Mouse (Mus musculus) neural tube, embryonic 14.5 days (tissue): ENCODE data around the gene Slain1. TPM values are rescaled to one million over a fixed set of nuclear protein-coding genes. Genes with fewer than 3 reads are reported as not detected.
"Not testable (repeated sequence)": the region's sequence is repeated elsewhere in the genome, so short reads cannot be mapped to it uniquely, and the experiment has no call there.

ENCODE experiments used
- ATAC-seq: fragments of 200-750 bp; cut with Nextera tagmentation; 2 replicates; pipeline ENCODE4 v1.8.0; 2017; ENCODE audit warnings: low read depth, mild to moderate bottlenecking, moderate TSS enrichment, moderate library complexity
- H3K27ac ChIP-seq: fragments of 300-500 bp; sonication (generic); 2 replicates; pipeline ENCODE4 v1.5.1; 2014; ENCODE audit warnings: low read depth, mild to moderate bottlenecking, control low read depth, low read length, moderate library complexity, mixed read lengths
- H3K27me3 ChIP-seq: fragments of 300-500 bp; sonication (generic); 2 replicates; pipeline ENCODE4 v1.6.1; 2014; ENCODE audit warnings: low read length; ENCODE audit not compliant: control insufficient read depth, insufficient read depth
- H3K36me3 ChIP-seq: fragments of 300-500 bp; sonication (generic); 2 replicates; pipeline ENCODE4 v1.6.1; 2014; ENCODE audit warnings: low read length, mixed read lengths; ENCODE audit not compliant: control insufficient read depth, insufficient read depth
- H3K4me1 ChIP-seq: fragments of 300-500 bp; sonication (generic); 2 replicates; pipeline ENCODE4 v1.6.1; 2014; ENCODE audit warnings: low read length; ENCODE audit not compliant: control insufficient read depth, insufficient read depth
- H3K4me2 ChIP-seq: fragments of 300-500 bp; sonication (generic); 2 replicates; pipeline ENCODE4 v1.6.1; 2014; ENCODE audit warnings: mild to moderate bottlenecking, low read depth, low read length, control low read depth
- H3K4me3 ChIP-seq: fragments of 300-500 bp; sonication (generic); 2 replicates; pipeline ENCODE4 v1.5.1; 2014; ENCODE audit warnings: low read depth, low read length, control low read depth, mixed read lengths
- H3K9ac ChIP-seq: fragments of 300-500 bp; sonication (generic); replicated peaks from 2 replicates; pipeline ENCODE4 v1.6.1; 2014; ENCODE audit warnings: low read depth, mild to moderate bottlenecking, control low read depth, low read length, mixed read lengths
- H3K9me3 ChIP-seq: fragments of 300-500 bp; sonication (generic); 2 replicates; pipeline ENCODE4 v1.6.1; 2016; ENCODE audit warnings: low read length; ENCODE audit not compliant: control insufficient read depth
- WGBS: fragments of 180-500 bp; shearing (Covaris S2); extraction: QIAGEN DNeasy Blood & Tissue Kit; methylation state at CpG from one replicate; pipeline ENCODE4 v1.1.7; 2014; 5-methylcytosine and 5-hydroxymethylcytosine counted together
- microRNA-seq: library from miRNA; unstranded; fragments of <30 nt; microRNA quantifications from one replicate; pipeline ENCODE4, GENCODE M21; 2016
- polyA plus RNA-seq: library from polyadenylated mRNA; unstranded; fragments of >200 nt; fragmentation: Nextera tagmentation; extraction: Ambion mirVana; gene quantifications from 2 replicates; pipeline ENCODE4 v1.2.1, GENCODE M21; 2014

The Slain1 gene
- polyA plus RNA-seq, 1 experiment from 2014 or later: 23.7 TPM

- not testable (repeated sequence) for ATAC-seq, H3K9me3 ChIP-seq, H3K4me3 ChIP-seq, H3K4me2 ChIP-seq, H3K4me1 ChIP-seq, H3K27me3 ChIP-seq, H3K9ac ChIP-seq, H3K36me3 ChIP-seq, H3K27ac ChIP-seq
- whole genome bisulfite sequencing: 96% methylated on average over 4 of the region's 4 CpGs
Measured at GRCm38 (mm10) chr14:103750638-103751037, 100.6 kb downstream of the Slain1 start.

GRCm38 (mm10) chr14:103751384-103751783 lies 101.4 kb downstream of the Slain1 start:
- no peak for ATAC-seq
- no peaks in the 10 kb centered on the region for H3K9me3 ChIP-seq
- no peak overlapping the region for H3K27ac ChIP-seq
- no peaks in the 10 kb centered on the region for H3K36me3 ChIP-seq
- no peaks in the 10 kb centered on the region for H3K27me3 ChIP-seq
- no peak overlapping the region for H3K4me3 ChIP-seq
- no peaks in the 10 kb centered on the region for H3K4me1 ChIP-seq
- H3K9ac ChIP-seq: no peak overlapping the region
- no peak overlapping the region for H3K4me2 ChIP-seq

GRCm38 (mm10) chr14:103752773-103753172 lies 102.7 kb downstream of the Slain1 start:
- H3K36me3 ChIP-seq: no peaks in the 10 kb centered on the region

GRCm38 (mm10) chr14:103754041-103754440 lies 104.0 kb downstream of the Slain1 start:
- H3K9me3 ChIP-seq: no peaks in the 10 kb centered on the region
- no peak overlapping the region for H3K4me3 ChIP-seq
- 74% methylated on average over 7 of the region's 7 CpGs for WGBS
- no peak overlapping the region for H3K27ac ChIP-seq
- H3K9ac ChIP-seq: no peak overlapping the region
- no peaks in the 10 kb centered on the region for H3K27me3 ChIP-seq
- no peak for ATAC-seq
- H3K4me2 ChIP-seq: no peak overlapping the region
- H3K4me1 ChIP-seq: no peaks in the 10 kb centered on the region
- H3K36me3 ChIP-seq: no peaks in the 10 kb centered on the region

More at GRCm38 (mm10) chr14:103752773-103753172, 102.7 kb downstream of the Slain1 start:
- Histone ChIP-seq H3K4me1 (no peaks in the 10 kb centered on the region), H3K27me3 (no peaks in the 10 kb centered on the region), H3K9me3 (no peaks in the 10 kb centered on the region), H3K9ac (no peak overlapping the region), H3K4me3 (no peak overlapping the region), H3K27ac (no peak overlapping the region), H3K4me2 (no peak overlapping the region)
- WGBS: 81% methylated on average over 7 of the region's 7 CpGs
- no peak for ATAC-seq

GRCm38 (mm10) chr14:103754465-103754864 lies 104.4 kb downstream of the Slain1 start:
- no peak overlapping the region for H3K27ac ChIP-seq
- H3K27me3 ChIP-seq: no peaks in the 10 kb centered on the region
- no peak overlapping the region for H3K4me2 ChIP-seq
- no peak overlapping the region for H3K4me3 ChIP-seq
- no peaks in the 10 kb centered on the region for H3K36me3 ChIP-seq
- no peak overlapping the region for H3K9ac ChIP-seq
- no peaks in the 10 kb centered on the region for H3K9me3 ChIP-seq
- H3K4me1 ChIP-seq: no peaks in the 10 kb centered on the region
- no peak for ATAC-seq
- 80% methylated on average over 9 of the region's 9 CpGs for WGBS

Small RNA genes within 50 kb of the gene (microRNA-seq; reads per million reads assigned to microRNA genes)
- gene Gm22877: not detected

Other genes with a start within 250 kb of the Slain1 start
- 0.13 and 0.32 TPM in 2 replicates for gene Scel, start 136.9 kb upstream of the Slain1 start, polyA plus RNA-seq
- 69.9 and 108 TPM in 2 replicates for gene Ednrb, start 194.2 kb downstream of the Slain1 start, polyA plus RNA-seq